Comparison of ENCODE assay signal across 9 mouse cellular contexts in genomic region chr2:30238906-30239465, GRCm38 (mm10). TPM values are rescaled to one million over a fixed set of nuclear protein-coding genes. Genes with fewer than 3 reads are reported as not detected.
DNase-seq lines count a peak whose midpoint lies in the region; ATAC-seq lines count a peak whose summit lies in the region.
"Had no signal": no experiment of that assay in that cellular context is flagged by ENCODE, and none has a peak within 500 bp of the region (broad histone marks: within the 10 kb centered on the region; RNA-seq: fewer than 3 reads in every experiment).

No protein-coding gene starts in this region.

- intact Hi-C loops in left cerebral cortex, postnatal 14 days (cut with DNase I) = loop anchor here (1.0 kb wide), 1 partner anchor 26 kb away; no protein-coding TSS in a partner anchor

- peak overlapping the region; percentile 86 for H3K9ac ChIP-seq in embryonic facial prominence, embryonic 11.5 days (replicated peaks; ENCODE audit: low read length)
- H3K9ac ChIP-seq in hindbrain, embryonic 13.5 days = peak overlapping the region; percentile 96
- peak overlapping the region; percentile 86 for H3K9ac ChIP-seq in midbrain, embryonic 14.5 days (replicated peaks; ENCODE audit: low read length)

- WGBS in embryonic facial prominence, embryonic 11.5 days = 80% methylated on average over 3 of the region's 3 CpGs
- 85% methylated on average over 3 of the region's 3 CpGs for WGBS in hindbrain, embryonic 13.5 days
- 79% methylated on average over 3 of the region's 3 CpGs for WGBS in midbrain, embryonic 14.5 days

- ATAC-seq in embryonic facial prominence, embryonic 11.5 days (replicated peaks; ENCODE audit: insufficient number of reproducible peaks, low FRiP score, low TSS enrichment, low read depth) = no peak
- ATAC-seq in hindbrain, embryonic 13.5 days (ENCODE audit: low FRiP score) = no peak
- no peak for ATAC-seq in midbrain, embryonic 14.5 days (ENCODE audit: low FRiP score, low TSS enrichment)

- H3K4me3 ChIP-seq in embryonic facial prominence, embryonic 11.5 days (ENCODE audit: low read depth, low read length) = peak overlapping the region; percentile 85
- H3K4me3 ChIP-seq in hindbrain, embryonic 13.5 days = peak overlapping the region; percentile 92
- H3K4me3 ChIP-seq in midbrain, embryonic 14.5 days (replicated peaks; ENCODE audit: low read depth, low read length) = peak overlapping the region; percentile 88

- H3K27me3 ChIP-seq in embryonic facial prominence, embryonic 11.5 days (ENCODE audit: control insufficient read depth, insufficient read depth, low read length) = no peaks in the 10 kb centered on the region
- no peaks in the 10 kb centered on the region for H3K27me3 ChIP-seq in hindbrain, embryonic 13.5 days
- H3K27me3 ChIP-seq in midbrain, embryonic 14.5 days (ENCODE audit: control insufficient read depth, insufficient read depth, low read length) = no peaks in the 10 kb centered on the region

- H3K9me3 ChIP-seq in embryonic facial prominence, embryonic 11.5 days (replicated peaks; ENCODE audit: control insufficient read depth, low read length) = no peaks in the 10 kb centered on the region
- H3K9me3 ChIP-seq in hindbrain, embryonic 13.5 days = no peaks in the 10 kb centered on the region
- H3K9me3 ChIP-seq in midbrain, embryonic 14.5 days (ENCODE audit: control insufficient read depth, low read length) = no peaks in the 10 kb centered on the region

- no peak overlapping the region for H3K27ac ChIP-seq in embryonic facial prominence, embryonic 11.5 days (replicated peaks; ENCODE audit: low read depth, low read length)
- no peak overlapping the region for H3K27ac ChIP-seq in hindbrain, embryonic 13.5 days
- no peak overlapping the region for H3K27ac ChIP-seq in midbrain, embryonic 14.5 days (replicated peaks; ENCODE audit: low read depth, low read length)

- peak overlapping the region; percentile 62 for H3K4me2 ChIP-seq in embryonic facial prominence, embryonic 11.5 days (ENCODE audit: low read depth, low read length)
- peak overlapping the region; percentile 81 for H3K4me2 ChIP-seq in hindbrain, embryonic 13.5 days
- peak overlapping the region; percentile 60 for H3K4me2 ChIP-seq in midbrain, embryonic 14.5 days (ENCODE audit: low read length)

- H3K36me3 ChIP-seq in embryonic facial prominence, embryonic 11.5 days (replicated peaks; ENCODE audit: control insufficient read depth, insufficient read depth, low read depth, low read length) = peaks cover 2% of the 10 kb centered on the region; the same call in 1 of the 2 replicates
- H3K36me3 ChIP-seq in hindbrain, embryonic 13.5 days = peaks cover 40% of the 10 kb centered on the region
- H3K36me3 ChIP-seq in midbrain, embryonic 14.5 days (ENCODE audit: control insufficient read depth, insufficient read depth, low read length) = peaks cover 39% of the 10 kb centered on the region

- DNase-seq in kidney, adult 18-20 months = peak; percentile 31
- no peak for DNase-seq in kidney, postnatal 10 days
- DNase-seq in embryonic facial prominence, embryonic 11.5 days (ENCODE audit: low spot score) = no peak
- DNase-seq in midbrain, embryonic 14.5 days = no peak
- DNase-seq in frontal cortex, postnatal 36 days (ENCODE audit: low spot score in 2 of 2) = no peak
- DNase-seq in spleen, postnatal 36 days (ENCODE audit: low spot score in 2 of 2) = no peak
- DNase-seq in left cerebral cortex, postnatal 14 days (ENCODE audit: low spot score in 2 of 2) = no peak

- peaks cover 3% of the 10 kb centered on the region; the same call in 1 of the 2 replicates for H3K4me1 ChIP-seq in embryonic facial prominence, embryonic 11.5 days (ENCODE audit: control insufficient read depth, insufficient read depth, low read length)
- H3K4me1 ChIP-seq in hindbrain, embryonic 13.5 days (replicated peaks) = peaks cover 54% of the 10 kb centered on the region
- peaks cover 14% of the 10 kb centered on the region for H3K4me1 ChIP-seq in midbrain, embryonic 14.5 days (ENCODE audit: control insufficient read depth, insufficient read depth, low read length)

RNA-seq across cellular contexts. Expression of gene Gm28035, which starts 1.4 kb away (rescaled TPM):
- polyA plus RNA-seq in embryonic facial prominence, embryonic 11.5 days (2014; fragmentation: Nextera tagmentation; extraction: Ambion mirVana) = 0.13 TPM in 1 of 2 replicates, not detected in the other
- polyA plus RNA-seq in hindbrain, embryonic 13.5 days (2015; fragmentation: Nextera tagmentation; extraction: Ambion mirVana) = 0.10 and 0.36 TPM in 2 replicates
- 0.25 TPM in 1 of 2 replicates, not detected in the other for polyA plus RNA-seq in midbrain, embryonic 14.5 days (2014; fragmentation: Nextera tagmentation; extraction: Ambion mirVana)
- total RNA-seq in left cerebral cortex, postnatal 14 days (2021) = 1 to 10 TPM; 7.2 to 9.7 TPM

RNA-seq across cellular contexts. Expression of gene Lrrc8a, which starts 1.5 kb away (rescaled TPM):
- polyA plus RNA-seq in embryonic facial prominence, embryonic 11.5 days (2014; fragmentation: Nextera tagmentation; extraction: Ambion mirVana) = 50.3 and 50.5 TPM in 2 replicates
- polyA plus RNA-seq in hindbrain, embryonic 13.5 days (2015; fragmentation: Nextera tagmentation; extraction: Ambion mirVana) = 59.8 TPM in 2 replicates
- 66.0 and 70.9 TPM in 2 replicates for polyA plus RNA-seq in midbrain, embryonic 14.5 days (2014; fragmentation: Nextera tagmentation; extraction: Ambion mirVana)
- 10 to 100 TPM; 53.7 to 59.5 TPM for total RNA-seq in left cerebral cortex, postnatal 14 days (2021)

RNA-seq across cellular contexts. Expression of gene Phyhd1, which starts 27.0 kb away (rescaled TPM):
- polyA plus RNA-seq in embryonic facial prominence, embryonic 11.5 days (2014; fragmentation: Nextera tagmentation; extraction: Ambion mirVana) = 2.3 and 4.5 TPM in 2 replicates
- polyA plus RNA-seq in hindbrain, embryonic 13.5 days (2015; fragmentation: Nextera tagmentation; extraction: Ambion mirVana) = 6.5 and 8.3 TPM in 2 replicates
- 4.9 and 6.0 TPM in 2 replicates for polyA plus RNA-seq in midbrain, embryonic 14.5 days (2014; fragmentation: Nextera tagmentation; extraction: Ambion mirVana)
- 10 to 100 TPM; 14.1 to 25.7 TPM for total RNA-seq in left cerebral cortex, postnatal 14 days (2021)

RNA-seq across cellular contexts. Expression of gene Kyat1, which starts 33.3 kb away (rescaled TPM):
- 6.7 and 8.1 TPM in 2 replicates for polyA plus RNA-seq in embryonic facial prominence, embryonic 11.5 days (2014; fragmentation: Nextera tagmentation; extraction: Ambion mirVana)
- 14.5 and 14.8 TPM in 2 replicates for polyA plus RNA-seq in hindbrain, embryonic 13.5 days (2015; fragmentation: Nextera tagmentation; extraction: Ambion mirVana)
- polyA plus RNA-seq in midbrain, embryonic 14.5 days (2014; fragmentation: Nextera tagmentation; extraction: Ambion mirVana) = 15.3 and 17.1 TPM in 2 replicates
- 10 to 100 TPM; 15.2 to 15.5 TPM for total RNA-seq in left cerebral cortex, postnatal 14 days (2021)

RNA-seq across cellular contexts. Expression of gene Gm28038, which starts 41.9 kb away (rescaled TPM):
- polyA plus RNA-seq in embryonic facial prominence, embryonic 11.5 days (2014; fragmentation: Nextera tagmentation; extraction: Ambion mirVana) = not detected in 2 replicates
- not detected in 2 replicates for polyA plus RNA-seq in hindbrain, embryonic 13.5 days (2015; fragmentation: Nextera tagmentation; extraction: Ambion mirVana)
- not detected in 2 replicates for polyA plus RNA-seq in midbrain, embryonic 14.5 days (2014; fragmentation: Nextera tagmentation; extraction: Ambion mirVana)
- total RNA-seq in left cerebral cortex, postnatal 14 days (2021) = not detected
- total RNA-seq: ES-E14 had no signal
